Mouse (Mus musculus) thymus, adult 2 months (tissue): Measurements from ENCODE around the gene Chd9.

Experiments used
- CTCF ChIP-seq: fragments of 200-500 bp; IDR thresholded peaks from 2 replicates; pipeline ENCODE4 v1.5.1; 2012; ENCODE audit warnings: mild to moderate bottlenecking, control low read depth, low read length, moderate library complexity, borderline replicate concordance; ENCODE audit not compliant: control insufficient read depth, poor library complexity, insufficient read depth; ENCODE audit errors: extremely low read depth
- POLR2A ChIP-seq: fragments of 200-500 bp; IDR thresholded peaks from 2 replicates; pipeline ENCODE4 v1.6.1; 2012; ENCODE audit warnings: mild to moderate bottlenecking, low read length, control low read depth, moderate library complexity; ENCODE audit not compliant: control insufficient read depth, poor library complexity, insufficient read depth; ENCODE audit errors: extremely low read depth

DNA sequence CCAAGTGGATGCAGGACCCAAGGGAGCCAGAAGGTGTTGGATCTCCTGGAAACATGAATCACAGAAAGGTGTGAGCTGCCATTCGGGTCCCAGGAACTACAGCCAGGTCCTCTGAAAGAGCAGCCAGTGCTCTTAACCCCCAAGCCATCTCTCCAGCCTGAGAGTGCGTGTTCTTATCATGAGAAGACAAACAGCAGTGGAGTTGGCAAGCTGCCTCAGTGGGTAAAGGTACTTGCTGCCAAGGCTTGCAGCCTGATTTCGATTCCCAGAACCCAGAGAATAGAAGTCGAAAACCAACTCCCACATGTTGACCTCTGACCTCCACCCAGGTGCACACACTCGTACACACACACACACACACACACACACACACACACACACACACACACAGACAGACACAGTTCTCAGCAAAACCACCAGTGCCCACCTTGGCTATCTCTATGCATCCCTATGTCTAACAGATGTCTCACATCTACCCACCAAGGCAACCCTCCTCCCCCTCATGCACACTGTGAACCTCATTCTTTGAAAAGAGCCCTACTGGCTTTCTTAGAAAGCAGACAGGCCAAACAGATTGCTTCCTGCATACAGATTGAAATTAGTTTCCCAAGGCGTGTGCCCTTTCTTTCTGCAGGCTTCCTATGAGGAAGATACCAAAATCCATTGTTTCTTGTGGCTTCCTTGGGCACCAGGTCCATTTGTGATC is 43.4 kb downstream of the Chd9 start:
- TF ChIP-seq CTCF (no peak), POLR2A (no peak)
